Mouse (Mus musculus) neural tube, embryonic 11.5 days (tissue): ENCODE measurements around the gene Pde3b. TPM values are rescaled to one million over a fixed set of nuclear protein-coding genes. Genes with fewer than 3 reads are reported as not detected.

Source experiments
- ATAC-seq: fragments of 200-750 bp; cut with Nextera tagmentation; 2 replicates; pipeline ENCODE4 v1.8.0; 2017; ENCODE audit warnings: moderate number of reproducible peaks, mild to moderate bottlenecking, moderate TSS enrichment, moderate library complexity; ENCODE audit not compliant: insufficient read depth, low FRiP score, low TSS enrichment
- DNase-seq: peaks from one replicate; pipeline ENCODE4 v3.0.0-alpha.2; 2015; ENCODE audit warnings: low spot score
- H3K27ac ChIP-seq: fragments of 300-500 bp; sonication (generic); 2 replicates; pipeline ENCODE4 v1.5.1; 2014; ENCODE audit warnings: low read depth, mild to moderate bottlenecking, low read length
- H3K27me3 ChIP-seq: fragments of 300-500 bp; sonication (generic); 2 replicates; pipeline ENCODE4 v1.6.1; 2014; ENCODE audit warnings: mild to moderate bottlenecking, low read length, mixed read lengths; ENCODE audit not compliant: control insufficient read depth, insufficient read depth
- H3K36me3 ChIP-seq: fragments of 300-500 bp; sonication (generic); 2 replicates; pipeline ENCODE4 v1.6.1; 2014; ENCODE audit warnings: mild to moderate bottlenecking, low read length, moderate library complexity, mixed read lengths; ENCODE audit not compliant: control insufficient read depth, insufficient read depth
- H3K4me1 ChIP-seq: fragments of 300-500 bp; sonication (generic); 2 replicates; pipeline ENCODE4 v1.6.1; 2014; ENCODE audit warnings: low read length, mixed read lengths; ENCODE audit not compliant: control insufficient read depth, insufficient read depth
- H3K4me2 ChIP-seq: fragments of 300-500 bp; sonication (generic); 2 replicates; pipeline ENCODE4 v1.6.1; 2014; ENCODE audit warnings: low read depth, mild to moderate bottlenecking, moderate library complexity
- H3K4me3 ChIP-seq: fragments of 300-500 bp; sonication (generic); 2 replicates; pipeline ENCODE4 v1.5.1; 2014; ENCODE audit warnings: low read depth, low read length
- H3K9ac ChIP-seq: fragments of 300-500 bp; sonication (generic); 2 replicates; pipeline ENCODE4 v1.6.1; 2014; ENCODE audit warnings: mild to moderate bottlenecking, low read length
- H3K9me3 ChIP-seq: fragments of 300-500 bp; sonication (generic); 2 replicates; pipeline ENCODE4 v1.6.1; 2016; ENCODE audit warnings: low read length; ENCODE audit not compliant: control insufficient read depth
- WGBS: fragments of 180-500 bp; shearing (Covaris S2); extraction: QIAGEN DNeasy Blood & Tissue Kit; methylation state at CpG from one replicate; pipeline ENCODE4 v1.1.7; 2014; 5-methylcytosine and 5-hydroxymethylcytosine counted together
- polyA plus RNA-seq: library from polyadenylated mRNA; unstranded; fragments of >200 nt; fragmentation: Nextera tagmentation; extraction: Ambion mirVana; gene quantifications from 2 replicates; pipeline ENCODE4 v1.2.1, GENCODE M21; 2014

The Pde3b gene
- polyA plus RNA-seq, 1 experiment from 2014 or later: 12.7 TPM

- no peaks in the 10 kb centered on the region for H3K9me3 ChIP-seq
- 74% methylated on average over 3 of the region's 3 CpGs for WGBS
- H3K4me2 ChIP-seq: no peak overlapping the region
- ATAC-seq: no peak
- no peak overlapping the region for H3K4me3 ChIP-seq
- no peak overlapping the region for H3K9ac ChIP-seq
- no peaks in the 10 kb centered on the region for H3K4me1 ChIP-seq
- no peaks in the 10 kb centered on the region for H3K27me3 ChIP-seq
- no peak for DNase-seq
- no peak overlapping the region for H3K27ac ChIP-seq
- no peaks in the 10 kb centered on the region for H3K36me3 ChIP-seq
Observed at GRCm38 (mm10) chr7:114576931-114577330, 161.8 kb downstream of the Pde3b start.

DNA sequence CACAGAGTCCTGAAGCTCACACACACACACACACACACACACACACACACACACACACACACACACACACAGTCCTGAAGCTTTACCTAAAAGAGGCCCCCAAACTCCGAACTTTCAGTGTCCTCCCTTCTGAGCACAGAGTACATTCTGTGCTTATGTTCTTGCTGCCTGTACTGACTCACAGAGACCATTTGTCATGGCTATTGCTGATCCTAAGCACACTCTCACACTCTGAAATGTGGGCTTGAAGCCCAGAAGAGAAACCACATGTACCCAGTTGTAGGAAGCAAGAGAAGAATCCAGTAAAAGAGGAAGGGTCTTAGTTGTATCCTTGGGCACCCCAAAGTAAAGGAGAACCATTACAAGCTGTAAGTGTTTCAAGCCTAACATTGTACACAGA, 162.6 kb downstream of the Pde3b start:
- Histone ChIP-seq H3K27me3 (no peaks in the 10 kb centered on the region), H3K4me3 (no peak overlapping the region), H3K9me3 (no peaks in the 10 kb centered on the region), H3K36me3 (no peaks in the 10 kb centered on the region), H3K9ac (no peak overlapping the region), H3K27ac (no peak overlapping the region), H3K4me1 (no peaks in the 10 kb centered on the region), H3K4me2 (no peak overlapping the region)
- 80% methylated on average over 1 of the region's 1 CpGs for WGBS
- DNase-seq: no peak
- no peak for ATAC-seq

DNA sequence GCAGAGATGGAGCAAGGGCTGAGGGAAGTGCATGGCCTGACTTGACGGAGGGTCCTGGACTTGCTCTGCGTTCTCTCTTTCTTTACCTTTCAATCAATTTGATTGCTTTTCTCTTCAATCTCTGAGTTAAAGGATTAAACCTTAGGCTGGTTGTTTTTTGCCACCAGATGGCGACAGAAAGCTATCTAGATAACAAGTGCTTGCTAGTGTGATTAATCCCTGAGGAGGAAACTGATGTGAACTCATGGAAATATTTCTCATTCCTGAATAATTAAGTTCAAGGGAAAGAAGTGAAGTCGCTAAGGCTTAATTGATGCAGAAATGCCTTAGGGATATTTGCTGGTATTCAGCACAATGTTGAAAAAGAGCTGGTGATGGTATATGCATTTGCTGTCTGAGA, 165.3 kb downstream of the Pde3b start:
- no peak overlapping the region for H3K27ac ChIP-seq

GRCm38 (mm10) chr7:114581200-114581599, 166.1 kb downstream of the Pde3b start:
- Histone ChIP-seq H3K36me3 (no peaks in the 10 kb centered on the region), H3K27me3 (no peaks in the 10 kb centered on the region), H3K9ac (no peak overlapping the region), H3K4me2 (no peak overlapping the region), H3K4me1 (no peaks in the 10 kb centered on the region), H3K9me3 (no peaks in the 10 kb centered on the region), H3K4me3 (no peak overlapping the region), H3K27ac (no peak overlapping the region)
- no peak for ATAC-seq
- 90% methylated on average over 5 of the region's 5 CpGs for WGBS
- DNase-seq: no peak

More for the DNA sequence above, 165.3 kb downstream of the Pde3b start:
- Histone ChIP-seq H3K4me2 (no peak overlapping the region), H3K9ac (no peak overlapping the region), H3K4me3 (no peak overlapping the region), H3K36me3 (no peaks in the 10 kb centered on the region), H3K27me3 (no peaks in the 10 kb centered on the region), H3K4me1 (no peaks in the 10 kb centered on the region), H3K9me3 (no peaks in the 10 kb centered on the region)
- DNase-seq (peak; percentile 52), ATAC-seq (no peak)
- WGBS: 8% methylated on average over 4 of the region's 4 CpGs

DNA sequence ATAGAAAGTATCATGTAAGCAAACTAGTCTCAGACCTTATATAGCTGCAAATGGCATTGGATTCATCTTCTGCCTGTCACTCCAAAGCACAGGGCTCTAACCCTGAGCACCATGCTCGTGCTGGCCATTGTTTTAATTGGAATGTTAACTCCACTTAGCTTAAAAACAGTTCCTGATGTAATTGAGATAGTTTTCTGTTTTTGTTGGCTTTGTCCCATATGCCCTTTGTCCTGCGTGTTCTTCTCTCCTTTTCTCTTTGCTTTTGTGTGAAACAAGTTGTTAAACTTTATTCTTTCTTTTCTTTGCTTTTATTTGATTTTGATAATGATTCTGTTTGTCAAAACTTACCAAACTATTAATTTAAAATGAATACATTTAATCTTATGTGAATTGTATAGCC, 167.4 kb downstream of the Pde3b start:
- H3K4me1 ChIP-seq: no peaks in the 10 kb centered on the region
- DNase-seq: no peak
- H3K27ac ChIP-seq: no peak overlapping the region
- H3K9me3 ChIP-seq: no peaks in the 10 kb centered on the region
- ATAC-seq: no peak
- no peak overlapping the region for H3K4me2 ChIP-seq
- WGBS: 50% methylated on average over 2 of the region's 2 CpGs
- no peak overlapping the region for H3K9ac ChIP-seq
- H3K36me3 ChIP-seq: no peaks in the 10 kb centered on the region
- no peak overlapping the region for H3K4me3 ChIP-seq
- no peaks in the 10 kb centered on the region for H3K27me3 ChIP-seq

Other genes with a start within 250 kb of the Pde3b start
- 132 and 134 TPM in 2 replicates for gene Copb1, start 160.6 kb upstream of the Pde3b start, polyA plus RNA-seq
- 437 and 467 TPM in 2 replicates for gene Psma1, start 139.2 kb upstream of the Pde3b start, polyA plus RNA-seq
- gene Cyp2r1, start 147.7 kb downstream of the Pde3b start, polyA plus RNA-seq: 1.2 and 2.0 TPM in 2 replicates
- 4.0 and 4.2 TPM in 2 replicates for gene Calca, start 221.1 kb downstream of the Pde3b start, polyA plus RNA-seq